Mouse (Mus musculus): ENCODE measurements around the gene Zfyve28.

DNA sequence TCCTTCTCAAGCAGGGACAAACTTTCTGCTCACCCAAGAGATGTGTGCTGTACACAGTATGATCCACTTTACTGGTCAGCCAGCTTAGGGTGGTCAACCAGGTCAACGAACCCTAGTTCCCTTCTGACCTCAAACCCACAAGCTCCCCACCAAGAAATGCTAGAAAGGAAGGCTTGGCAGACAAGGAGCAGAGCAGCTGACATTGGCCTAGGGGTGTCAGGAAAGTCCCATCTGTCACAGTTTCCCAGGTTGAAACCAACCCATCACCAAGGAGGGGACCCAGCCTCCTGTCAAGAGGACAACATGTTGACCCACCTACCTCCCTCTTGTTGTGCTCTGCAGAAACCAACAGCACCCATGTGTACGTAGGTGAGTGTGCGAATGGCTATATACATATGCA, 41.8 kb downstream of the Zfyve28 start:
- TF ChIP-seq CTCF (IDR thresholded peaks at IDR 0.05) (no peak), EP300 (IDR thresholded peaks at IDR 0.05) (no peak)

Measured in lung, postnatal 0 days (tissue).